8 mouse cellular contexts compared by ENCODE assay signal in the genomic region with DNA sequence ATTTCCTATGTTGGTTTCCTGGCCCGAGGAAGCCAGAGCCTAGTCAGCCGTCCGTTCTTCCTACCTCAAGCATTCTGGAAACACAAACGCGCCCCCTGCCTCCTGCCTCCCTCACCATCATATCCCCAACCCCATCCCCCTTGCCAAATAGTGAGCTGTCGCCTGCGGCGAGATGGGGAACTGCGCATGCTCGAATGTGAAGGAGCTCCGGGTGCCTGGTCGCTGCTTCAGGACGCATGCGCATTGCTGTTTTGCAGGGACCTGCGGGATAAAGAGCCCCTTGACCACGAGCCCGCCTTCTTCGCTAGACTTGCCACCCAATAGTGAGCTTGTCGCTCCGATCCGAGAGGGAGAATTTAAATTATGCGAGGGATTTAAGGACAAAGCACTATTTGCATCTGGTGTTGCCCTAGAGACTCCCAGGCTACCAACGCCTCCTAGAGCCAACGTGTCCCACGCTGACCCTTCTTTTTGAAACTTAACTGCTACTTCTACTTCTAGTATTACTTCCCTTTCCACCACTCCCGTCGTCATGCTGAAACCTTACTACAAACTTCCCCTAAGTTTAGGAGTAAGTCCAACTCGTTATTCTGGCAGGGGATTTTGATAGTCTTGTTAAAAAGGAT. TPM values are rescaled to one million over a fixed set of nuclear protein-coding genes. Genes with fewer than 3 reads are reported as not detected.
DNase-seq lines count a peak whose midpoint lies in the region; ATAC-seq lines count a peak whose summit lies in the region.

No protein-coding gene starts in this region.

- ATAC-seq in megakaryocyte, adult 5-6 weeks (ENCODE audit: poor library complexity, severe bottlenecking), result peak; percentile 59

- DNase-seq in adrenal gland, adult (ENCODE audit: inconsistent age in 2 of 2, low spot score in 1 of 2), result peak; percentile 96 to 98
- DNase-seq in embryo, embryonic 10 days (ENCODE audit: low spot score), result peak; percentile 99
- DNase-seq in gastrocnemius, postnatal 10 days, result peak; percentile 96
- DNase-seq in induced T-regulatory cell, adult 2 months (ENCODE audit: low read depth), result peak; percentile 98
- peak; percentile 87 to 94 for DNase-seq in left cerebral cortex, adult 8-10 months (ENCODE audit: low spot score in 2 of 2)
- DNase-seq in right cerebral cortex, adult 18-20 months, result peak; percentile 95
- peak; percentile 84 for DNase-seq in urinary bladder, postnatal 10 days (ENCODE audit: low spot score)

RNA-seq across cellular contexts. Expression of a gene that starts 0.8 kb away (rescaled TPM):
- 100 to 1,000 TPM; 192 to 216 TPM for total RNA-seq in gastrocnemius, postnatal 10 days (2021)
- 100 to 1,000 TPM; 160 to 203 (median 178) TPM for total RNA-seq in left cerebral cortex, adult 8-10 months (2022)
- total RNA-seq in megakaryocyte, adult 5-6 weeks (2015), result 102 and 112 TPM in 2 replicates
- 76.1 and 83.3 TPM in 2 replicates for total RNA-seq in megakaryocyte, adult 5-6 weeks (2017)

RNA-seq across cellular contexts. Expression of a gene that starts 30.2 kb away (rescaled TPM):
- total RNA-seq in gastrocnemius, postnatal 10 days (2021), result 10 to 100 TPM; 42.7 to 43.8 TPM
- 10 to 100 TPM; 59.8 to 61.4 (median 60.7) TPM for total RNA-seq in left cerebral cortex, adult 8-10 months (2022)
- total RNA-seq in megakaryocyte, adult 5-6 weeks (2015), result 44.9 and 59.7 TPM in 2 replicates
- 59.2 and 62.2 TPM in 2 replicates for total RNA-seq in megakaryocyte, adult 5-6 weeks (2017)

Comparison
In these comparisons a context has a peak if more than half of its experiments do, and no peak if none do; other contexts are left out.
1. Peak in every context shown above with its lines: DNase-seq and ATAC-seq.